Mouse (Mus musculus) neural tube, embryonic 14.5 days (tissue): ENCODE data around the gene Olfr1158. TPM values are rescaled to one million over a fixed set of nuclear protein-coding genes. Genes with fewer than 3 reads are reported as not detected.
"Not testable (repeated sequence)": the region's sequence is repeated elsewhere in the genome, so short reads cannot be mapped to it uniquely, and the experiment has no call there.

Source experiments
- ATAC-seq: fragments of 200-750 bp; cut with Nextera tagmentation; 2 replicates; pipeline ENCODE4 v1.8.0; 2017; ENCODE audit warnings: low read depth, mild to moderate bottlenecking, moderate TSS enrichment, moderate library complexity
- H3K27ac ChIP-seq: fragments of 300-500 bp; sonication (generic); 2 replicates; pipeline ENCODE4 v1.5.1; 2014; ENCODE audit warnings: low read depth, mild to moderate bottlenecking, control low read depth, low read length, moderate library complexity, mixed read lengths
- H3K27me3 ChIP-seq: fragments of 300-500 bp; sonication (generic); 2 replicates; pipeline ENCODE4 v1.6.1; 2014; ENCODE audit warnings: low read length; ENCODE audit not compliant: control insufficient read depth, insufficient read depth
- H3K36me3 ChIP-seq: fragments of 300-500 bp; sonication (generic); 2 replicates; pipeline ENCODE4 v1.6.1; 2014; ENCODE audit warnings: low read length, mixed read lengths; ENCODE audit not compliant: control insufficient read depth, insufficient read depth
- H3K4me1 ChIP-seq: fragments of 300-500 bp; sonication (generic); 2 replicates; pipeline ENCODE4 v1.6.1; 2014; ENCODE audit warnings: low read length; ENCODE audit not compliant: control insufficient read depth, insufficient read depth
- H3K4me2 ChIP-seq: fragments of 300-500 bp; sonication (generic); 2 replicates; pipeline ENCODE4 v1.6.1; 2014; ENCODE audit warnings: mild to moderate bottlenecking, low read depth, low read length, control low read depth
- H3K4me3 ChIP-seq: fragments of 300-500 bp; sonication (generic); 2 replicates; pipeline ENCODE4 v1.5.1; 2014; ENCODE audit warnings: low read depth, low read length, control low read depth, mixed read lengths
- H3K9ac ChIP-seq: fragments of 300-500 bp; sonication (generic); replicated peaks from 2 replicates; pipeline ENCODE4 v1.6.1; 2014; ENCODE audit warnings: low read depth, mild to moderate bottlenecking, control low read depth, low read length, mixed read lengths
- H3K9me3 ChIP-seq: fragments of 300-500 bp; sonication (generic); 2 replicates; pipeline ENCODE4 v1.6.1; 2016; ENCODE audit warnings: low read length; ENCODE audit not compliant: control insufficient read depth
- WGBS: fragments of 180-500 bp; shearing (Covaris S2); extraction: QIAGEN DNeasy Blood & Tissue Kit; methylation state at CpG from one replicate; pipeline ENCODE4 v1.1.7; 2014; 5-methylcytosine and 5-hydroxymethylcytosine counted together
- polyA plus RNA-seq: library from polyadenylated mRNA; unstranded; fragments of >200 nt; fragmentation: Nextera tagmentation; extraction: Ambion mirVana; gene quantifications from 2 replicates; pipeline ENCODE4 v1.2.1, GENCODE M21; 2014

Gene Olfr1158
- not detected in 2 replicates for polyA plus RNA-seq

DNA sequence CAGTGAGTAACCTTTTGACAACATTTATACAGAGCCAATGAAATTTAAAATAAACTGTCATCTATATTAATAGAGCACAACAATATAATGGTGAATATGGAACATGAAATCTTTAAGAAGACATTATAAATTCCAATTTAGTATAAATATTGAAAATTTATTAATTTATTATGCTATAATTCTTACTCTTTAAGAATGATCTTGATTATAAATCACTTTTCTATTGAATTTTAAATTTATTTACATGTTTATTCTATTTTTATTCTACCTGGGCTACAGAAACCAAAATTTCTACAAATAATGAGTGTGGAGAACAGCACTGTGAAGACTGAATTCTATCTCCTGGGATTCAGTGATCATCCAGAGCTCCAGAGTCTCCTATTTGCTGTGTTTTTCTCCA is at the start of gene Olfr1158:
Gene Olfr1158, plus strand, starts transcription at position 301 of the 400 bp plus-strand sequence.
- H3K4me1 ChIP-seq = no peaks in the 10 kb centered on the region
- H3K27me3 ChIP-seq = no peaks in the 10 kb centered on the region
- H3K4me2 ChIP-seq = no peak within 1 kb of the TSS
- H3K9me3 ChIP-seq = no peaks in the 10 kb centered on the region
- H3K27ac ChIP-seq = no peak within 1 kb of the TSS
- H3K9ac ChIP-seq = no peak within 1 kb of the TSS
- H3K36me3 ChIP-seq = no peaks in the 10 kb centered on the region
- no peak within 1 kb of the TSS for H3K4me3 ChIP-seq
- no peak for ATAC-seq

DNA sequence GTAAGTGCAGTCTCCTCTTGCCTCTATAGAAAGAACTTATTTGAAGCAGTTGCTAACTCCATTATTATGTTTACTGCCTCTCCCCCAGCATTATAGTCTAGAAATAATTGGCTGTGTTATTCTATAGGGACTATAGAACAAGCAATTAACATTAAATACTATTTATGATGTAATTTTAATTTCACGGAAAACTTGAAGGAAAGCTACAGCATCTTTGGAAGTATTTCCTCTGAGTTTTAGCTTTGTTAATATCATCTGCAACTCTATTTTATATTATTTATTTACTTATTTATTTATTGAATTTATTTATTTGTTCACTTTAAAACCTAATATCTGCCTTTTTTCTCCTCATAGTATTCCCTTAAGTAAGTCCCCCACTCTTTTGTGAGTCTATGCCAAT is 44.9 kb upstream of the Olfr1158 start, which contains the start of gene Olfr1155:
Gene Olfr1155, minus strand, starts transcription at position 101 of the 400 bp plus-strand sequence.
- H3K36me3 ChIP-seq = no peaks in the 10 kb centered on the region
- H3K27ac ChIP-seq = no peak within 1 kb of the TSS
- 95% methylated on average over 1 of the region's 1 CpGs for WGBS
- ATAC-seq = no peak
- no peaks in the 10 kb centered on the region for H3K27me3 ChIP-seq
- no peaks in the 10 kb centered on the region for H3K9me3 ChIP-seq
- no peak within 1 kb of the TSS for H3K4me3 ChIP-seq
- no peak within 1 kb of the TSS for H3K9ac ChIP-seq
- no peaks in the 10 kb centered on the region for H3K4me1 ChIP-seq
- H3K4me2 ChIP-seq = no peak within 1 kb of the TSS

DNA sequence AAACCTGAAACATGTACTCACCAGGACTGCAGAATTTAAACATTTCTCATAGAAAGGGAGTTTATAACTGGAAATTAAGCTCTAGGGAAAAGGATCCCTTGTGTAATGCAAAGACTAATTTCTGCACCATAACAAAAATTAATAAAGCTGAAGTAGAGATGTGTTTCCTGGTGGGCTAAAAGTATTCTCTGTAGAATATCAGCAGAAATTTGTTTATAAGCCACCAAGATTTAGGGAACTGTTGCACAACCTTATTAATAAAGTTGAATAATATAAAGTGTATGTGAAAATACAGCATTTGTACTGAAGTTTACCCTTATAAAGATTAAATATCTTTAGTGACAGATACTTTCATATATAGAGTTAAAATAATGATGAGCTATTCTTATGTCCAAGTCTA is 36.9 kb upstream of the Olfr1158 start, which contains the start of gene Olfr1156:
Gene Olfr1156, minus strand, starts transcription at position 101 of the 400 bp plus-strand sequence.
- H3K4me3 ChIP-seq = no peak within 1 kb of the TSS
- H3K27me3 ChIP-seq = no peaks in the 10 kb centered on the region
- H3K9me3 ChIP-seq = no peaks in the 10 kb centered on the region
- H3K27ac ChIP-seq = no peak within 1 kb of the TSS
- H3K9ac ChIP-seq = no peak within 1 kb of the TSS
- H3K36me3 ChIP-seq = no peaks in the 10 kb centered on the region
- H3K4me2 ChIP-seq = no peak within 1 kb of the TSS
- H3K4me1 ChIP-seq = no peaks in the 10 kb centered on the region
- no peak for ATAC-seq

DNA sequence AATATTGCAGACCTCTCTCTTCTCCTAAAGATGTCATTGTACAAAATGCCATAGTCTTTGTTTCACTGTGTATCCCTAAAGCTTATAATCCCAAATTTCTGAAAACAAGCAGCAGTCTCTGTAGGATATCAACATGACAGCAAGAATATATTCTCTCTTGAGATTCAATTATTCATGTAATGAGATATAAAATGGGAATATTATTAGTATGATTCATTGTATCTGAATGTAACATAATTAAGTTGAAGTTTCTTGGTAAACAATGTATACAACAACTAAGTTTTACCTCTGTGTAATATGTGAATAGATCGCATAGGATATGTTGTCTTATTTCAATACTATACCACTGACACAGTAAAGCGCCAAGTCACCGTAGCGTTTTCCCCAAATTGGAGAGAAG is 21.7 kb upstream of the Olfr1158 start, which contains the start of gene Olfr1157:
Gene Olfr1157, minus strand, starts transcription at position 101 of the 400 bp plus-strand sequence.
- no peaks in the 10 kb centered on the region for H3K27me3 ChIP-seq
- no peak for ATAC-seq
- no peak within 1 kb of the TSS for H3K4me2 ChIP-seq
- H3K9me3 ChIP-seq = no peaks in the 10 kb centered on the region
- no peak within 1 kb of the TSS for H3K9ac ChIP-seq
- no peaks in the 10 kb centered on the region for H3K36me3 ChIP-seq
- no peak within 1 kb of the TSS for H3K4me3 ChIP-seq
- H3K4me1 ChIP-seq = no peaks in the 10 kb centered on the region
- WGBS = 99% methylated on average over 4 of the region's 4 CpGs
- no peak within 1 kb of the TSS for H3K27ac ChIP-seq

DNA sequence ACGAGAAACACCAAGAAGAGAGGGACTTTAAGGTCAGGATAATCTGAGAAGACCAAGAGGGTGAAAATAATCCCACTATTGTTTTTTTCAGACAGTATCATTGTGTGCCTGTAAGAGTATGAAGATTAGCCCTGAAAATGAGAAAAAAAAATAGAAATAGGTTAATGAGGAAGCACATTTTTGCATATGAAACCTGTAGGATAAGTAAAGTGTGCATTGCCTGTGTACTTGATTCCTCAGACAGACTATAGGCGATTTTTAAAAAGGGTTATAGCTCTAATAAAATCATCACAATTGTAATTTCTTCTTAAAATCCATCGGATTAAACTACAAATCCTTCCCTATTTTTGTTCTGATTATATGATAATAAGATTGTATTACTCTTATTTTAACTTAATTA is 15.3 kb upstream of the Olfr1158 start, which contains the start of gene Olfr74:
Gene Olfr74, minus strand, starts transcription at position 101 of the 400 bp plus-strand sequence.
- H3K4me1 ChIP-seq = no peaks in the 10 kb centered on the region
- H3K9ac ChIP-seq = no peak within 1 kb of the TSS
- no peak within 1 kb of the TSS for H3K27ac ChIP-seq
- no peaks in the 10 kb centered on the region for H3K36me3 ChIP-seq
- no peak for ATAC-seq
- H3K4me2 ChIP-seq = no peak within 1 kb of the TSS
- no peaks in the 10 kb centered on the region for H3K27me3 ChIP-seq
- H3K4me3 ChIP-seq = no peak within 1 kb of the TSS
- H3K9me3 ChIP-seq = no peaks in the 10 kb centered on the region
- WGBS = 70% methylated on average over 3 of the region's 3 CpGs

DNA sequence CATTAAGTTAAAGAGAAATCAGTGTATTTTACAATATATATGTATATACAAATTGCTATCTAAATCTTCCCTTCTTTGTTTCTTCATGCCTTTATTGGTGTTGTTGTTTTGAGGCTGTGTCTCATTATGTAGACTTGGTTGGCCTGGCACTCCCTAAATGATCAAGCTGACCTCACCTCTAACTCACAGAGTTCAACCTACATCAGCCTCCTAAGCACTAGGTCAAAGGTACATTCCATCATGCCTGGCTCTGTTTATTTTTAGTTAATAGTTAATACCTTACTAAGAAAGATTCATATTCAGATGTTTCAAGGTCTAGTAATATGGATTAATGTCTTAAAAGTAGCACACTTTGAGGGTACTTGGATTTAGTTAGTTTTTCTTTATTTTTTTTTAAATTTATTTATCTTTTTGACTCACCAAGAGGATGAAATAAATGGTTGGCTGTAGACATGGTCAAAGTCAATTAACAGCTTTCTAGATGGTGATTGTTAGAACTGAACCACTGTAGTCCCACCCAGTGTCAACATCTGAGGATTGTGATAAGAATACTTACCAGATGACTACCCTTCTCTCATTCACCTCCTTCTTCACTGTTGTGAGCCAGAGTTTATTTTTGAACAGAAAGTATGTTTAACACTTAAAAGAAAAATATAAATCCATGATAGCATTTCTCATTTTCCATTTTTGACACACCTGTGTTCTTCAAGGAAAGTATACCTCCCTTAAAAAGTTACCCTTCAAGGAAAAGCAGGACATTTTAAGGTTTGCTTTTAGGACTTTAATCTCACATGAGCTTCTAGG is 17.8 kb downstream of the Olfr1158 start, which contains the start of gene Olfr1160:
Gene Olfr1160, minus strand, starts transcription at position 754 of the 804 bp plus-strand sequence.
- Histone ChIP-seq H3K27ac (no peak within 1 kb of the TSS), H3K4me3 (no peak within 1 kb of the TSS), H3K27me3 (no peaks in the 10 kb centered on the region), H3K4me2 (no peak within 1 kb of the TSS), H3K9ac (no peak within 1 kb of the TSS), H3K9me3 (no peaks in the 10 kb centered on the region), H3K4me1 (no peaks in the 10 kb centered on the region), H3K36me3 (no peaks in the 10 kb centered on the region)
- ATAC-seq = no peak

DNA sequence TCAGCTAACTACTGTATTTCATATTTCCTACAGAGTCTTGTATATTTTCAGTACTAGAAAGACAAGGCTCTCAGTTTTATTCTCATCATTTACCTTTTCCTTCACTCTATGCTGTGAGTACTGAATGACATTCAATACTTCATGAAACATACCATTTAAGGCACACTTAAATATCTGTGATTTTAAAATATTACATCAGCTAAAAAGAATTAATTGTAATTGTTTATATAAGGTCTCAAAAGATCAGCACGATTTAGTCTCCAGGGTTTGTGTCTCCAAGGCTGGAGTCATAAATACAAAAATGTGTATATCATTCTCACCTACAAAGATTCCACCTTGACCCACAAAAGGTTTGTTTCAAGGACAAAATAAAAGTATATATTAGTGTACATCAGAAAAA is 32.6 kb downstream of the Olfr1158 start, which contains the start of gene Olfr1161:
Gene Olfr1161, plus strand, starts transcription at position 301 of the 400 bp plus-strand sequence.
- ATAC-seq, H3K9ac ChIP-seq, H3K9me3 ChIP-seq, H3K4me2 ChIP-seq, H3K4me1 ChIP-seq, H3K36me3 ChIP-seq, H3K27me3 ChIP-seq, H3K27ac ChIP-seq, H3K4me3 ChIP-seq: not testable (repeated sequence)
- WGBS = 91% methylated on average over 1 of the region's 1 CpGs

DNA sequence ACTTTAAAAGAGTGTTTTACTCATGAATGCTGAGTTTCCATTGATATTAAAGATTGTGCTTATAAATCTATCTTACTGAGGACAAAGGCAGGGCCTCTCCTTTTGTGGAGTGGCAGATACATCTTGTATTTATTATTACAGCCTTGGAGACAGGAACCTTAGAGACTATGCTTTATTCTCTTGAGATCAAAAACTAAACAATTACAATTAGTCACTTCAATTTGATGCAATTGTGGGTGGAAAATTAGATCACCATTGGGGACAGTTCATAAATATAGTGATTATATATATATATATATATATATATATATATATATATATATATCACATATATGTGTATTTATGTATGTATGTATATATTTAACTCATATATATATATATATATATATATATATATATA is 47.7 kb downstream of the Olfr1158 start, which contains the start of gene Olfr73:
Gene Olfr73, minus strand, starts transcription at position 101 of the 400 bp plus-strand sequence.
- H3K27ac ChIP-seq = no peak within 1 kb of the TSS
- H3K4me1 ChIP-seq = no peaks in the 10 kb centered on the region
- no peak within 1 kb of the TSS for H3K9ac ChIP-seq
- no peak within 1 kb of the TSS for H3K4me3 ChIP-seq
- H3K9me3 ChIP-seq = no peaks in the 10 kb centered on the region
- H3K4me2 ChIP-seq = no peak within 1 kb of the TSS
- no peaks in the 10 kb centered on the region for H3K27me3 ChIP-seq
- H3K36me3 ChIP-seq = no peaks in the 10 kb centered on the region
- ATAC-seq = no peak
